Mouse (Mus musculus) neural tube, embryonic 12.5 days (tissue): Measurements from ENCODE around the gene Zfp870. TPM values are rescaled to one million over a fixed set of nuclear protein-coding genes. Genes with fewer than 3 reads are reported as not detected.

ENCODE experiments used
- ATAC-seq: fragments of 200-750 bp; cut with Nextera tagmentation; 2 replicates; pipeline ENCODE4 v1.8.0; 2017; ENCODE audit warnings: low read depth, mild to moderate bottlenecking, moderate TSS enrichment, moderate library complexity; ENCODE audit not compliant: low FRiP score
- H3K27ac ChIP-seq: fragments of 300-500 bp; sonication (generic); 2 replicates; pipeline ENCODE4 v1.5.1; 2016
- H3K27me3 ChIP-seq: fragments of 300-500 bp; sonication (generic); replicated peaks from 2 replicates; pipeline ENCODE4 v1.6.1; 2016; ENCODE audit warnings: mild to moderate bottlenecking
- H3K36me3 ChIP-seq: fragments of 300-500 bp; sonication (generic); 2 replicates; pipeline ENCODE4 v1.6.1; 2016; ENCODE audit warnings: mild to moderate bottlenecking
- H3K4me1 ChIP-seq: fragments of 300-500 bp; sonication (generic); 2 replicates; pipeline ENCODE4 v1.6.1; 2016
- H3K4me2 ChIP-seq: fragments of 300-500 bp; sonication (generic); replicated peaks from 2 replicates; pipeline ENCODE4 v1.6.1; 2016; ENCODE audit warnings: mild to moderate bottlenecking
- H3K4me3 ChIP-seq: fragments of 300-500 bp; sonication (generic); 2 replicates; pipeline ENCODE4 v1.5.1; 2016
- H3K9ac ChIP-seq: fragments of 300-500 bp; sonication (generic); 2 replicates; pipeline ENCODE4 v1.6.1; 2016; ENCODE audit warnings: mild to moderate bottlenecking
- H3K9me3 ChIP-seq: fragments of 300-500 bp; sonication (generic); 2 replicates; pipeline ENCODE4 v1.6.1; 2016; ENCODE audit warnings: mild to moderate bottlenecking
- WGBS: fragments of 180-500 bp; shearing (Covaris S2); methylation state at CpG from one replicate; pipeline ENCODE4 v1.1.7; 2016; 5-methylcytosine and 5-hydroxymethylcytosine counted together
- polyA plus RNA-seq: library from polyadenylated mRNA; unstranded; fragments of >200 nt; fragmentation: Nextera tagmentation; extraction: Ambion mirVana; gene quantifications from 2 replicates; pipeline ENCODE4 v1.2.1, GENCODE M21; 2016

Zfp870 gene
- 6.5 and 7.9 TPM in 2 replicates for polyA plus RNA-seq

GRCm38 (mm10) chr17:32891239-32892180, at the start of gene Zfp870:
Gene Zfp870, minus strand, starts transcription at chr17:32891642.
- 12% methylated on average over 33 of the region's 33 CpGs for WGBS
- Histone ChIP-seq H3K9me3 (no peaks in the 10 kb centered on the region), H3K27me3 (no peaks in the 10 kb centered on the region), H3K4me1 (peaks cover 15% of the 10 kb centered on the region), H3K27ac (peak within 1 kb of the TSS; percentile 39; the same call in 1 of the 2 replicates), H3K4me3 (peak within 1 kb of the TSS; percentile 50), H3K4me2 (peak within 1 kb of the TSS; percentile 77), H3K36me3 (peaks cover 3% of the 10 kb centered on the region; the same call in 1 of the 2 replicates), H3K9ac (peak within 1 kb of the TSS; percentile 74)
- peak; percentile 98 for ATAC-seq

- no peak overlapping the region for H3K9ac ChIP-seq
- ATAC-seq, result no peak
- no peaks in the 10 kb centered on the region for H3K36me3 ChIP-seq
- WGBS, result 85% methylated on average over 4 of the region's 4 CpGs
- H3K4me2 ChIP-seq, result no peak overlapping the region
- no peaks in the 10 kb centered on the region for H3K4me1 ChIP-seq
- H3K27me3 ChIP-seq, result no peaks in the 10 kb centered on the region
- no peaks in the 10 kb centered on the region for H3K9me3 ChIP-seq
- H3K4me3 ChIP-seq, result no peak overlapping the region
- H3K27ac ChIP-seq, result no peak overlapping the region
Measured at GRCm38 (mm10) chr17:32939831-32940230, 48.4 kb upstream of the Zfp870 start.

GRCm38 (mm10) chr17:32927803-32928202, 36.4 kb upstream of the Zfp870 start:
- WGBS, result 79% methylated on average over 5 of the region's 5 CpGs
- ATAC-seq, result no peak
- Histone ChIP-seq H3K4me1 (0 out of 2 replicates have a peak, but pooled peaks cover 2% of the 10 kb centered on the region), H3K4me2 (no peak overlapping the region), H3K27ac (no peak overlapping the region), H3K27me3 (no peaks in the 10 kb centered on the region), H3K9ac (no peak overlapping the region), H3K36me3 (no peaks in the 10 kb centered on the region), H3K4me3 (no peak overlapping the region), H3K9me3 (no peaks in the 10 kb centered on the region)

- Histone ChIP-seq H3K36me3 (no peaks in the 10 kb centered on the region), H3K27me3 (no peaks in the 10 kb centered on the region), H3K9me3 (no peaks in the 10 kb centered on the region; the same call in 1 of the 2 replicates), H3K9ac (peak overlapping the region; percentile 69), H3K4me3 (peak overlapping the region; percentile 44), H3K4me2 (peak overlapping the region; percentile 71), H3K4me1 (0 out of 2 replicates have a peak, but pooled peaks cover 2% of the 10 kb centered on the region), H3K27ac (no peak overlapping the region)
- ATAC-seq, result peak; percentile 92
- 17% methylated on average over 32 of the region's 32 CpGs for WGBS
Measured at GRCm38 (mm10) chr17:32924658-32925312, 33.3 kb upstream of the Zfp870 start.

- ATAC-seq, result no peak
- Histone ChIP-seq H3K9ac (no peak overlapping the region), H3K27ac (no peak overlapping the region), H3K36me3 (no peaks in the 10 kb centered on the region), H3K4me3 (no peak overlapping the region), H3K4me2 (no peak overlapping the region), H3K4me1 (0 out of 2 replicates have a peak, but pooled peaks cover 2% of the 10 kb centered on the region), H3K9me3 (no peaks in the 10 kb centered on the region; the same call in 1 of the 2 replicates), H3K27me3 (no peaks in the 10 kb centered on the region)
- WGBS, result 91% methylated on average over 1 of the region's 1 CpGs
Measured at GRCm38 (mm10) chr17:32923681-32924080, 32.2 kb upstream of the Zfp870 start.

- 85% methylated on average over 2 of the region's 2 CpGs for WGBS
- no peak for ATAC-seq
- no peaks in the 10 kb centered on the region for H3K27me3 ChIP-seq
Measured at GRCm38 (mm10) chr17:32919123-32919522, 27.7 kb upstream of the Zfp870 start.

GRCm38 (mm10) chr17:32917131-32917530, 25.7 kb upstream of the Zfp870 start, which contains the start of gene Cyp4f14:
Gene Cyp4f14, minus strand, starts transcription at chr17:32917342.
- Histone ChIP-seq H3K4me2 (no peak within 1 kb of the TSS), H3K9ac (no peak within 1 kb of the TSS), H3K4me1 (no peaks in the 10 kb centered on the region), H3K36me3 (no peaks in the 10 kb centered on the region), H3K9me3 (no peaks in the 10 kb centered on the region; the same call in 1 of the 2 replicates), H3K4me3 (no peak within 1 kb of the TSS), H3K27me3 (no peaks in the 10 kb centered on the region), H3K27ac (no peak within 1 kb of the TSS)
- ATAC-seq, result no peak
- WGBS, result 77% methylated on average over 2 of the region's 2 CpGs

More at GRCm38 (mm10) chr17:32919123-32919522, 27.7 kb upstream of the Zfp870 start:
- Histone ChIP-seq H3K4me1 (no peaks in the 10 kb centered on the region), H3K9me3 (no peaks in the 10 kb centered on the region; the same call in 1 of the 2 replicates), H3K36me3 (no peaks in the 10 kb centered on the region), H3K9ac (no peak overlapping the region), H3K4me2 (no peak overlapping the region), H3K27ac (no peak overlapping the region), H3K4me3 (no peak overlapping the region)

GRCm38 (mm10) chr17:32916075-32916474, 24.6 kb upstream of the Zfp870 start:
- no peak for ATAC-seq
- H3K27ac ChIP-seq, result no peak overlapping the region
- no peaks in the 10 kb centered on the region for H3K4me1 ChIP-seq
- no peak overlapping the region for H3K4me3 ChIP-seq
- H3K9ac ChIP-seq, result no peak overlapping the region
- H3K27me3 ChIP-seq, result no peaks in the 10 kb centered on the region
- WGBS, result 65% methylated on average over 1 of the region's 1 CpGs
- no peaks in the 10 kb centered on the region; the same call in 1 of the 2 replicates for H3K9me3 ChIP-seq
- H3K36me3 ChIP-seq, result no peaks in the 10 kb centered on the region
- H3K4me2 ChIP-seq, result no peak overlapping the region

GRCm38 (mm10) chr17:32906172-32906571, 14.7 kb upstream of the Zfp870 start:
- no peak overlapping the region for H3K4me3 ChIP-seq
- no peak overlapping the region for H3K4me2 ChIP-seq
- ATAC-seq, result no peak
- peaks cover 6% of the 10 kb centered on the region; the same call in 1 of the 2 replicates for H3K27me3 ChIP-seq
- H3K4me1 ChIP-seq, result no peaks in the 10 kb centered on the region
- no peaks in the 10 kb centered on the region for H3K36me3 ChIP-seq
- no peak overlapping the region for H3K9ac ChIP-seq
- 77% methylated on average over 10 of the region's 10 CpGs for WGBS
- H3K9me3 ChIP-seq, result no peaks in the 10 kb centered on the region
- no peak overlapping the region for H3K27ac ChIP-seq

- H3K4me1 ChIP-seq, result no peaks in the 10 kb centered on the region
- WGBS, result 13% methylated on average over 19 of the region's 19 CpGs
- peaks cover 6% of the 10 kb centered on the region; the same call in 1 of the 2 replicates for H3K27me3 ChIP-seq
- H3K9ac ChIP-seq, result no peak overlapping the region
- peak overlapping the region; percentile 46 for H3K4me2 ChIP-seq
- no peak for ATAC-seq
- H3K27ac ChIP-seq, result no peak overlapping the region
- no peak overlapping the region for H3K4me3 ChIP-seq
- no peaks in the 10 kb centered on the region for H3K9me3 ChIP-seq
- H3K36me3 ChIP-seq, result no peaks in the 10 kb centered on the region
Measured at GRCm38 (mm10) chr17:32905239-32905638, 13.8 kb upstream of the Zfp870 start.

GRCm38 (mm10) chr17:32904414-32904813, 13.0 kb upstream of the Zfp870 start:
- H3K4me1 ChIP-seq, result no peaks in the 10 kb centered on the region
- no peak overlapping the region for H3K4me2 ChIP-seq
- no peaks in the 10 kb centered on the region for H3K36me3 ChIP-seq
- WGBS, result 68% methylated on average over 2 of the region's 2 CpGs
- no peak overlapping the region for H3K27ac ChIP-seq
- H3K4me3 ChIP-seq, result no peak overlapping the region
- ATAC-seq, result no peak
- no peak overlapping the region for H3K9ac ChIP-seq
- H3K9me3 ChIP-seq, result no peaks in the 10 kb centered on the region
- peaks cover 6% of the 10 kb centered on the region; the same call in 1 of the 2 replicates for H3K27me3 ChIP-seq
